Mouse (Mus musculus): ENCODE measurements around the gene Klhl32.

- TF ChIP-seq CTCF (IDR thresholded peaks at IDR 0.05; ENCODE audit: extremely low read depth, insufficient read depth, insufficient read length, insufficient replicate concordance) (no peak), POLR2A (IDR thresholded peaks at IDR 0.05; ENCODE audit: low read depth, low read length) (no peak)
These were observed 208.6 kb downstream of the Klhl32 start for GRCm38 (mm10) chr4:24642306-24642705.

Measured in spleen, adult 2 months (tissue).